Mouse (Mus musculus): ENCODE results near the gene Wnt11. TPM values are rescaled to one million over a fixed set of nuclear protein-coding genes. Genes with fewer than 3 reads are reported as not detected.

Wnt11 gene
- polyA plus RNA-seq, 1 experiment = 10.1 TPM

DNA sequence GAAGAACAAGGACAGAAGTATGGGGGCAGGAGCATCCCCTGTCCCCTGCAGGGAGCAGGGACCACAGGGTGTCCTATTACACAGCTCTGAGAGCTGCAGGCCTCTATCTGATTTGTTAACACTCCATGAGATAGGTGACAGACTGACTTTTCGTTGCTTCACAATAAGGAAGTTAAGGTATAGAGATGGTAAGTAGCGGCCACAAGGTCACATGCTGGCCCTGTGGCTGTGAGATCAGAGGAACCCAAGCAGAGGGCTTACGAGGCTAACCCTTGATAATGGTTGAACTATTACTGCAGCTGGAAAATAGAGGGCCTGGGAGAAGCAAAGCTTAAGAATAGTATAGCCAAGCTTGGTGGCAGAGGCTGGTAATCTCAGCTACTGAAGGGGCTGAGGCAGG, 5.9 kb downstream of the Wnt11 start:
- Histone ChIP-seq H3K4me1 (ENCODE audit: control insufficient read depth, insufficient read depth, low read length) (no peaks in the 10 kb centered on the region; the same call in 1 of the 2 replicates), H3K4me3 (ENCODE audit: insufficient read depth, low read depth, low read length) (no peak overlapping the region), H3K36me3 (ENCODE audit: control insufficient read depth, insufficient read depth, low read length) (no peaks in the 10 kb centered on the region), H3K27me3 (replicated peaks; ENCODE audit: control insufficient read depth, insufficient read depth, low read length) (no peaks in the 10 kb centered on the region), H3K27ac (ENCODE audit: insufficient read depth, low read depth, low read length) (no peak overlapping the region)
- 82% methylated on average over 3 of the region's 3 CpGs for WGBS
- TF ChIP-seq CTCF (conservative IDR thresholded peaks at IDR 0.05; ENCODE audit: insufficient read depth, insufficient read length, low read depth, low read length) (no peak), POLR2A (IDR thresholded peaks at IDR 0.05; ENCODE audit: low read depth, low read length) (no peak)
- no peak for DNase-seq

- DNase-seq = no peak
- no peaks in the 10 kb centered on the region for H3K36me3 ChIP-seq (ENCODE audit: control insufficient read depth, insufficient read depth, low read length)
- WGBS = 86% methylated on average over 3 of the region's 3 CpGs
- H3K4me1 ChIP-seq (ENCODE audit: control insufficient read depth, insufficient read depth, low read length) = no peaks in the 10 kb centered on the region; the same call in 1 of the 2 replicates
- H3K27me3 ChIP-seq (replicated peaks; ENCODE audit: control insufficient read depth, insufficient read depth, low read length) = no peaks in the 10 kb centered on the region
- H3K27ac ChIP-seq (ENCODE audit: insufficient read depth, low read depth, low read length) = no peak overlapping the region
- no peak for TF ChIP-seq POLR2A (IDR thresholded peaks at IDR 0.05; ENCODE audit: low read depth, low read length)
- TF ChIP-seq CTCF (conservative IDR thresholded peaks at IDR 0.05; ENCODE audit: insufficient read depth, insufficient read length, low read depth, low read length) = no peak
- H3K4me3 ChIP-seq (ENCODE audit: insufficient read depth, low read depth, low read length) = no peak overlapping the region
Measured at GRCm38 (mm10) chr7:98841802-98842201, 6.9 kb downstream of the Wnt11 start.

- WGBS = 93% methylated on average over 3 of the region's 3 CpGs
- no peak for TF ChIP-seq POLR2A (IDR thresholded peaks at IDR 0.05; ENCODE audit: low read depth, low read length)
- no peak overlapping the region for H3K27ac ChIP-seq (ENCODE audit: insufficient read depth, low read depth, low read length)
- no peaks in the 10 kb centered on the region for H3K36me3 ChIP-seq (ENCODE audit: control insufficient read depth, insufficient read depth, low read length)
- no peaks in the 10 kb centered on the region; the same call in 1 of the 2 replicates for H3K4me1 ChIP-seq (ENCODE audit: control insufficient read depth, insufficient read depth, low read length)
- H3K27me3 ChIP-seq (replicated peaks; ENCODE audit: control insufficient read depth, insufficient read depth, low read length) = no peaks in the 10 kb centered on the region
- DNase-seq = no peak
- H3K4me3 ChIP-seq (ENCODE audit: insufficient read depth, low read depth, low read length) = no peak overlapping the region
Measured at GRCm38 (mm10) chr7:98842997-98843396, 8.1 kb downstream of the Wnt11 start.

DNA sequence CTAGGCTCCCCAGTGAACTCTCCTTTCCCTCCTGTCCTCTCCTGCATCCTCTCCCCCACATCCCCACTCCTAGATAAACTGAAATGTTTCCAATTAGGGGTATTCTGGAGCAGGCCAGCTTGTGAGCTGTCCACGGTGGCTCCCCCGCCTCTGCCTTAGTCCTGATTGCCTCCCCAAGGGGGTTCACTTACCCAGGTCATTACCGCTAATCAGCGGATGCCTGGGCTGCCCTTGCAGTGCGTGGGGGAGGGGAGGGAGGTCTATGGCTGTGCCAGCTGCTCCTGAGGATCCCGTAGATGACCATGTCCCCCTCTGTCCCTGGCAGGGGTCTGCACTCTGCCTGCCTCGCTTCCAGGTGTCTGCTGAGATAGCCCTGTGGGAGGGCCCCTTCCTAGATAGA, 8.7 kb downstream of the Wnt11 start:
- H3K27me3 ChIP-seq (replicated peaks; ENCODE audit: control insufficient read depth, insufficient read depth, low read length) = no peaks in the 10 kb centered on the region
- no peak overlapping the region for H3K4me3 ChIP-seq (ENCODE audit: insufficient read depth, low read depth, low read length)
- no peak overlapping the region for H3K27ac ChIP-seq (ENCODE audit: insufficient read depth, low read depth, low read length)
- WGBS = 55% methylated on average over 7 of the region's 7 CpGs
- H3K4me1 ChIP-seq (ENCODE audit: control insufficient read depth, insufficient read depth, low read length) = no peaks in the 10 kb centered on the region
- H3K36me3 ChIP-seq (ENCODE audit: control insufficient read depth, insufficient read depth, low read length) = no peaks in the 10 kb centered on the region
- no peak for DNase-seq
- no peak for TF ChIP-seq CTCF (conservative IDR thresholded peaks at IDR 0.05; ENCODE audit: insufficient read depth, insufficient read length, low read depth, low read length)
- TF ChIP-seq POLR2A (IDR thresholded peaks at IDR 0.05; ENCODE audit: low read depth, low read length) = no peak

DNA sequence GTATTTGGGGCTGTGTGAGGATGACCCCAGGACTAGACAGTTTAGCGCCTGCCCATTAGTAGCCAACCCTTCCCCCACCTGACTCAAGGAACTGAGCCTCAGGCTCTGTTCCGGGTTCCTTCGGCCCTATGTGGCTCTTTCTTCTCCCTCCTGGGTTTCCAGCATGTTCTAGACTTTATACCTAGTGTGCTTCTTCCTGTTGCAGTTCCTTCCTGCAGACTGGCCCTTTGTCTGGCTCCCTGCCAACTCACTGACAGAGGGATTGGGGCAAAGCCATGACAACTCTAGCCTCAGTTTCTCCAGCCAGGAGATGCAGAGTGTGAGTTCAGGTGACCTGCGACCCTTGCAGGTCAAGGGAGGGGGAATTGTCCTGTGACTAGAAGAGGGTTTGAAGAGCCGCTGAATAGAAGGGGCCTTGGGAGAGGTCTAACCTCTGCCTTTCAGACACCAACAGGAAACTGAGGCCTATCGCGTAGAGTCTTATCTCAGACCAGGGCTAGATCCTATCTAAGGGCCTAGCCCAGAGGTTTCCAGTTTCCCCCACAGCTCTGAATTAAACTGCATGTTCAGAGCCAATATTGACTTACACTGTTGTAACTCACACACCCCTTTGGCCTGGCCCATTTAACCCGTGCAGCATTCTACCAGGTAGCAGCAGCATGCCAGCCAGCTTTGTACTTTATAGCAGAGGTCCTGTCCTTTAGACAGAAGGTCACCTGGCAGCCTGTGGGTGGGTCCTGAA, 14.2 kb downstream of the Wnt11 start:
- no peak overlapping the region for H3K4me3 ChIP-seq (ENCODE audit: insufficient read depth, low read depth, low read length)
- no peak overlapping the region for H3K27ac ChIP-seq (ENCODE audit: insufficient read depth, low read depth, low read length)
- no peaks in the 10 kb centered on the region for H3K27me3 ChIP-seq (replicated peaks; ENCODE audit: control insufficient read depth, insufficient read depth, low read length)
- TF ChIP-seq CTCF (conservative IDR thresholded peaks at IDR 0.05; ENCODE audit: insufficient read depth, insufficient read length, low read depth, low read length) (no peak), POLR2A (IDR thresholded peaks at IDR 0.05; ENCODE audit: low read depth, low read length) (no peak)
- H3K36me3 ChIP-seq (ENCODE audit: control insufficient read depth, insufficient read depth, low read length) = no peaks in the 10 kb centered on the region
- no peaks in the 10 kb centered on the region for H3K4me1 ChIP-seq (ENCODE audit: control insufficient read depth, insufficient read depth, low read length)
- DNase-seq = no peak
- 83% methylated on average over 8 of the region's 8 CpGs for WGBS

DNA sequence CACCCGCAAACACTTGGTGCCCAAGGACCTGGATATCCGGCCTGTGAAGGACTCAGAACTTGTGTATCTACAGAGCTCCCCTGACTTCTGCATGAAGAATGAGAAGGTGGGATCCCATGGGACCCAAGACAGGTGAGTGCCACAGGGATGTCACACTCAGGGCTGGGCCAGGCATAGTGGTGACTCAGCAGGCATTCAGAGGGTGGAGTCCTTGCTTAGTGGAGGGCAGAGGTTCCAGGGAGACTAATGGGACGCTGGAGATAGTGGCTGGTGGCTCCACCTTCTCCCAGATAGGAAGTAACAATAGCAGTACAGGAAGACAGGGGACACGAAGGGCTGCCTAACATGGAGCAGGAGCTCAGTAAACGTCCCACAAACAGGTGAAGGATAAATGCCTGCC, 15.5 kb downstream of the Wnt11 start:
- Histone ChIP-seq H3K4me3 (ENCODE audit: insufficient read depth, low read depth, low read length) (no peak overlapping the region), H3K36me3 (ENCODE audit: control insufficient read depth, insufficient read depth, low read length) (no peaks in the 10 kb centered on the region), H3K27ac (ENCODE audit: insufficient read depth, low read depth, low read length) (no peak overlapping the region), H3K4me1 (ENCODE audit: control insufficient read depth, insufficient read depth, low read length) (no peaks in the 10 kb centered on the region), H3K27me3 (replicated peaks; ENCODE audit: control insufficient read depth, insufficient read depth, low read length) (no peaks in the 10 kb centered on the region)
- TF ChIP-seq CTCF (conservative IDR thresholded peaks at IDR 0.05; ENCODE audit: insufficient read depth, insufficient read length, low read depth, low read length) (no peak), POLR2A (IDR thresholded peaks at IDR 0.05; ENCODE audit: low read depth, low read length) (no peak)
- WGBS = 94% methylated on average over 5 of the region's 5 CpGs
- no peak for DNase-seq

DNA sequence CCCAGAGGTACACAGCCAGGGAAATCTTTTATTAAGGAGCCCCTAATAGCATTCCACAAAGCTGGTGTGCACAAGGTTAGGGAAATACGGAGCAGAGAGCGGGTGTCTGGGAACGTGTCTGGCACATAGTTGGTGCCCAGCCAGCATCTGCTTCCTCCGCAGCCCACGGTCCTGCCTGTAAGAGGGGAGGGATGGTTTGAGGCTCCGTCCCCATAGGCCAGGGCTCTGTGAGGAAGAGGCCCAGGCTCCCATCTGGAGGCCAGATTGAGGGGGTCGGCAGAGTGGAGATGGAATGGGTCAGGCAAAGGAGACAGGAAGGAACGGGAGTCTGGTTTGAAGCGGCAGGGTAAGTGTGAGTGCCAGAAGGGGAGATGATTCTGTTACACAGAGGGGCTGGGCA, 16.3 kb downstream of the Wnt11 start:
- DNase-seq = no peak
- H3K27ac ChIP-seq (ENCODE audit: insufficient read depth, low read depth, low read length) = no peak overlapping the region
- H3K36me3 ChIP-seq (ENCODE audit: control insufficient read depth, insufficient read depth, low read length) = no peaks in the 10 kb centered on the region
- no peak overlapping the region for H3K4me3 ChIP-seq (ENCODE audit: insufficient read depth, low read depth, low read length)
- H3K4me1 ChIP-seq (ENCODE audit: control insufficient read depth, insufficient read depth, low read length) = no peaks in the 10 kb centered on the region
- TF ChIP-seq CTCF (conservative IDR thresholded peaks at IDR 0.05; ENCODE audit: insufficient read depth, insufficient read length, low read depth, low read length) (no peak), POLR2A (IDR thresholded peaks at IDR 0.05; ENCODE audit: low read depth, low read length) (no peak)
- 48% methylated on average over 9 of the region's 9 CpGs for WGBS
- no peaks in the 10 kb centered on the region for H3K27me3 ChIP-seq (replicated peaks; ENCODE audit: control insufficient read depth, insufficient read depth, low read length)

Measured in kidney, adult 2 months (tissue).